Mouse (Mus musculus) spleen, adult 2 months (tissue): Measurements from ENCODE around the gene Zfp653.
"Not testable (repeated sequence)": the region's sequence is repeated elsewhere in the genome, so short reads cannot be mapped to it uniquely, and the experiment has no call there.

ENCODE experiments used
- CTCF ChIP-seq: fragments of 200-500 bp; IDR thresholded peaks from 2 replicates; pipeline ENCODE4 v1.5.1; 2011; ENCODE audit warnings: mild to moderate bottlenecking, inconsistent platforms; ENCODE audit not compliant: insufficient read depth, insufficient read length, insufficient replicate concordance; ENCODE audit errors: extremely low read depth
- POLR2A ChIP-seq: fragments of 200-500 bp; IDR thresholded peaks from 2 replicates; pipeline ENCODE4 v1.6.1; 2011; ENCODE audit warnings: low read depth, low read length, inconsistent platforms

- TF ChIP-seq POLR2A, CTCF: not testable (repeated sequence)
These were observed 4.6 kb upstream of the Zfp653 start for GRCm38 (mm10) chr9:22075778-22076177.
